Mouse (Mus musculus): ENCODE results near the gene Fosb. TPM values are rescaled to one million over a fixed set of nuclear protein-coding genes. Genes with fewer than 3 reads are reported as not detected.
A peak's percentile ranks its signal among the peaks of the same experiment; 100 is the strongest.

Fosb gene
- total and polyA plus RNA-seq, 2 experiments = 0.06 to 0.09 TPM

- Histone ChIP-seq H3K27ac (replicated peaks; ENCODE audit: insufficient read depth, low read depth, low read length) (no peak overlapping the region), H3K36me3 (ENCODE audit: control insufficient read depth, insufficient read depth, low read length) (no peaks in the 10 kb centered on the region), H3K4me3 (ENCODE audit: insufficient read depth, low read depth, low read length) (no peak overlapping the region), H3K9ac (ENCODE audit: low read depth, low read length) (no peak overlapping the region), H3K27me3 (ENCODE audit: control insufficient read depth, insufficient read depth, low read length) (no peaks in the 10 kb centered on the region), H3K4me1 (ENCODE audit: control insufficient read depth, insufficient read depth, low read length) (0 out of 2 replicates have a peak, but pooled peaks cover 2% of the 10 kb centered on the region), H3K79me2 (ENCODE audit: control insufficient read depth, insufficient read depth, low read length) (no peaks in the 10 kb centered on the region)
- DNase-seq (ENCODE audit: extremely low read depth, low read depth, low spot score) = no peak
- TF ChIP-seq CTCF (IDR thresholded peaks at IDR 0.05; ENCODE audit: low read depth, low read length) (no peak), POLR2A (IDR thresholded peaks at IDR 0.05; ENCODE audit: extremely low read depth, insufficient read depth, low read length) (no peak)
- 93% methylated on average over 5 of the region's 5 CpGs for WGBS
Observed at GRCm38 (mm10) chr7:19354991-19355390, 45.1 kb upstream of the Fosb start.

DNA sequence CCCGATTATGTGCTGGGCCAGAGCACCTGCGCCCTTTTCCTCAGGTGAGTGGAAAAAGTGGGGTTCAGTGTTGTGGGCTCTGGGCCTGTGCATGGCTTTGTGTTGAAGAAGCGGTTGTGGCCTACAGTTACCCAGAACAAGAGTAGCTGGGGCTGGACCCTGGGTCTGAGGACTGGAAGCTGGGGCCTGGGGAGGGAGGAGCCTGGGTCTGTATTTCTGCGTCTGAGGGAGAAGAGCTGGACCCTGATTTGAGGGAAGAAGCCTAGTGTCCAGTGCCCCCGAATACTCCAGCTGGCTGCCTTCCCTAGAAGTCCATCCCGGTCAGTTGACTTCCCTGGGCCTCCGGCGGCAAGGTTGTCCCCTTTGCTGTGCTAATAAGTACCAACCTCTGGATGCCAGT lies 40.4 kb upstream of the Fosb start:
- no peak overlapping the region for H3K9ac ChIP-seq (ENCODE audit: low read depth, low read length)
- no peak for DNase-seq (ENCODE audit: extremely low read depth, low read depth, low spot score)
- H3K36me3 ChIP-seq (ENCODE audit: control insufficient read depth, insufficient read depth, low read length) = no peaks in the 10 kb centered on the region
- H3K4me3 ChIP-seq (ENCODE audit: insufficient read depth, low read depth, low read length) = no peak overlapping the region
- no peaks in the 10 kb centered on the region for H3K4me1 ChIP-seq (ENCODE audit: control insufficient read depth, insufficient read depth, low read length)
- no peak overlapping the region for H3K27ac ChIP-seq (replicated peaks; ENCODE audit: insufficient read depth, low read depth, low read length)
- no peaks in the 10 kb centered on the region for H3K79me2 ChIP-seq (ENCODE audit: control insufficient read depth, insufficient read depth, low read length)
- TF ChIP-seq CTCF (IDR thresholded peaks at IDR 0.05; ENCODE audit: low read depth, low read length) (no peak), POLR2A (IDR thresholded peaks at IDR 0.05; ENCODE audit: extremely low read depth, insufficient read depth, low read length) (no peak)
- no peaks in the 10 kb centered on the region for H3K27me3 ChIP-seq (ENCODE audit: control insufficient read depth, insufficient read depth, low read length)
- 96% methylated on average over 8 of the region's 8 CpGs for WGBS

DNA sequence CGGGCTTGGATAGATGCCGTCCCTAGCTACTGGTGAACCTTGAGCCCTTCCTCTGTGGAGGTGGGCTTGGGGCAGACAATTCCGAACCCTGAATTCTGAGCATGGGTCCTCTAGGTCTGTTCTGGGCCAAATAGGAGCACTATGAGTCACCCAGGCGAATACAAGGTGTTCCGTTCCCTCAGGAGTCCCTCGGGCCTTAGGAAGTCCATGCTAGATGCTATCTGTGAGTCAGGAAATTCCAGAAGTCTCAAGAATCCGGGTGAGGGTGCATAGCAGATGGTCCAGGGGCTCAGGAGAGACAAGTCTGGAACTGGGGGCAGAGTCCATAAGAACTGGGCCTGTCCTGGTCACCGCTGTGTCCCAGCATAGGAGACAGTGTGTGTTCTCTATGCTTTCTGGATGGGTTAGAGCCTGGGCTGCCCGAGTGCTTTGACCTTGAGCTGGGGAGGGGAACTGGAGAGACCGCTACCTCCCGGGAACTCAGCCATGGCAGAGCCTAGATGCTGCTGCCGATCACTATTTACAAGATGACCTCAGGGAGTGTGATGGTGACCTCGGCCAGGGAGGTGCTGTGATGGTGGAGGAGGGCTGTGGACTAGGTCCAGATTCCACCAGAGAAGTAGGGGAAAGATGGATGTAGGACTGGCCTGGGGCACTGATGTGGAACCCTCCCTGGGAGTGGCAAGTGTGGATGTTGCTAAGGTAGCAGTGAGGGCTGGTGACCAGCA lies 39.5 kb upstream of the Fosb start:
- H3K4me1 ChIP-seq (ENCODE audit: control insufficient read depth, insufficient read depth, low read length) = no peaks in the 10 kb centered on the region
- H3K4me3 ChIP-seq (ENCODE audit: insufficient read depth, low read depth, low read length) = no peak overlapping the region
- no peak overlapping the region for H3K27ac ChIP-seq (replicated peaks; ENCODE audit: insufficient read depth, low read depth, low read length)
- TF ChIP-seq POLR2A (IDR thresholded peaks at IDR 0.05; ENCODE audit: extremely low read depth, insufficient read depth, low read length) (no peak), CTCF (IDR thresholded peaks at IDR 0.05; ENCODE audit: low read depth, low read length) (no peak)
- no peaks in the 10 kb centered on the region for H3K79me2 ChIP-seq (ENCODE audit: control insufficient read depth, insufficient read depth, low read length)
- 75% methylated on average over 13 of the region's 13 CpGs for WGBS
- no peak overlapping the region for H3K9ac ChIP-seq (ENCODE audit: low read depth, low read length)
- DNase-seq (ENCODE audit: extremely low read depth, low read depth, low spot score) = no peak
- H3K27me3 ChIP-seq (ENCODE audit: control insufficient read depth, insufficient read depth, low read length) = no peaks in the 10 kb centered on the region
- H3K36me3 ChIP-seq (ENCODE audit: control insufficient read depth, insufficient read depth, low read length) = no peaks in the 10 kb centered on the region

- Histone ChIP-seq H3K79me2 (ENCODE audit: control insufficient read depth, insufficient read depth, low read length) (no peaks in the 10 kb centered on the region), H3K27me3 (ENCODE audit: control insufficient read depth, insufficient read depth, low read length) (0 out of 2 replicates have a peak, but pooled peaks cover 2% of the 10 kb centered on the region), H3K4me3 (ENCODE audit: insufficient read depth, low read depth, low read length) (peak overlapping the region; percentile 63), H3K36me3 (ENCODE audit: control insufficient read depth, insufficient read depth, low read length) (no peaks in the 10 kb centered on the region), H3K27ac (replicated peaks; ENCODE audit: insufficient read depth, low read depth, low read length) (no peak overlapping the region; the same call in 1 of the 2 replicates), H3K9ac (ENCODE audit: low read depth, low read length) (peak overlapping the region; percentile 60), H3K4me1 (ENCODE audit: control insufficient read depth, insufficient read depth, low read length) (peaks cover 1% of the 10 kb centered on the region; the same call in 1 of the 2 replicates)
- TF ChIP-seq POLR2A (IDR thresholded peaks at IDR 0.05; ENCODE audit: extremely low read depth, insufficient read depth, low read length) (0 out of 2 replicates have a peak, but pooled peaks have one; percentile 4), CTCF (IDR thresholded peaks at IDR 0.05; ENCODE audit: low read depth, low read length) (no peak)
- WGBS = under 1% methylated on average over 31 of the region's 31 CpGs
- peak; percentile 90 for DNase-seq (ENCODE audit: extremely low read depth, low read depth, low spot score)
Observed at GRCm38 (mm10) chr7:19344938-19345471, 35.2 kb upstream of the Fosb start.

DNA sequence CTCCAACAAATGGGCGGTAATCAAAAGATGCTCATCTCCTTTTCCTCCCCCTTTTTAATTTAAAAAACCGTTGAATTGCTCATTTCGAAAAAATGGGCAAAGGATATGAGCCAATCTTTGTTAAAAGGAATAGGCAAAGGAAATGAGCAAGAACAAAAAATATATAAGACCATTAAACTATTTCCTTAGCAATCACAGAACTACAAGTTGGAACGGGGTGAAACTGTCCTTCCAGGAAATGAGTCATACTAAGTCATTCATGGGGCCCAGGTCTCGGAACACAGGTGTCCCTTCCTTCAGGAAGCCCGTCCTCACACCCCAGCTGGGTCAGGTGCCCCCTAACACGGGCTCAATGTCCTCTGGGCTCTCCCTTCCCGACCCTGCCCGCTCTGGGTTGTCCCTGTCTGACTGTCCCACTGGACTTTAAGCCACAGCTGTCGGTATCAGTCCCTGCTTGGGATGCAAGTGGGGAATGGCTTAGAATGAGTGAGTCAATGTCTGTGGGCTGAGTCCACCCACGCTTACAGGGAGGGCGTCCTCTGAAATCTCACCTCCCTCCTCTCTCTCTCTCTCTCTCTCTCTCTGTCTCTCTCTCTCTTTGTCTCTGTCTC lies 34.5 kb upstream of the Fosb start, which contains the start of gene Ercc1:
Ercc1 (plus strand) TSS at position 542 of the 611 bp plus-strand sequence.
- Histone ChIP-seq H3K4me3 (ENCODE audit: insufficient read depth, low read depth, low read length) (peak within 1 kb of the TSS; percentile 63), H3K27me3 (ENCODE audit: control insufficient read depth, insufficient read depth, low read length) (0 out of 2 replicates have a peak, but pooled peaks cover 2% of the 10 kb centered on the region), H3K36me3 (ENCODE audit: control insufficient read depth, insufficient read depth, low read length) (no peaks in the 10 kb centered on the region), H3K79me2 (ENCODE audit: control insufficient read depth, insufficient read depth, low read length) (no peaks in the 10 kb centered on the region), H3K27ac (replicated peaks; ENCODE audit: insufficient read depth, low read depth, low read length) (no peak within 1 kb of the TSS; the same call in 1 of the 2 replicates), H3K4me1 (ENCODE audit: control insufficient read depth, insufficient read depth, low read length) (peaks cover 1% of the 10 kb centered on the region; the same call in 1 of the 2 replicates), H3K9ac (ENCODE audit: low read depth, low read length) (peak within 1 kb of the TSS; percentile 60)
- WGBS = 20% methylated on average over 12 of the region's 12 CpGs
- no peak for DNase-seq (ENCODE audit: extremely low read depth, low read depth, low spot score)
- no peak for TF ChIP-seq POLR2A (IDR thresholded peaks at IDR 0.05; ENCODE audit: extremely low read depth, insufficient read depth, low read length)
- no peak for TF ChIP-seq CTCF (IDR thresholded peaks at IDR 0.05; ENCODE audit: low read depth, low read length)

All from liver, adult 2 months (tissue).